Mouse (Mus musculus): ENCODE data around the gene Bbx. TPM values are rescaled to one million over a fixed set of nuclear protein-coding genes. Genes with fewer than 3 reads are reported as not detected.
A peak's percentile ranks its signal among the peaks of the same experiment; 100 is the strongest.

The Bbx gene
- polyA plus RNA-seq, 1 experiment from 2014 or later = 28.5 TPM

GRCm38 (mm10) chr16:50383541-50383940 lies 48.6 kb downstream of the Bbx start:
- peak; percentile 74; the same call in 1 of the 2 replicates for ATAC-seq (ENCODE audit: low read depth)
- Histone ChIP-seq H3K27ac (replicated peaks; ENCODE audit: low read depth, low read length) (no peak overlapping the region), H3K4me3 (ENCODE audit: low read depth, low read length) (no peak overlapping the region), H3K27me3 (replicated peaks; ENCODE audit: control insufficient read depth, insufficient read depth, low read length) (no peaks in the 10 kb centered on the region), H3K36me3 (ENCODE audit: control insufficient read depth, insufficient read depth, low read length) (no peaks in the 10 kb centered on the region), H3K4me2 (ENCODE audit: low read depth, low read length) (no peak overlapping the region), H3K4me1 (ENCODE audit: control insufficient read depth, insufficient read depth, low read length) (peaks cover 11% of the 10 kb centered on the region; the same call in 1 of the 2 replicates), H3K9me3 (ENCODE audit: control insufficient read depth, low read length) (no peaks in the 10 kb centered on the region), H3K9ac (ENCODE audit: low read depth, low read length) (no peak overlapping the region)
- 67% methylated on average over 8 of the region's 8 CpGs for WGBS
- peak; percentile 38 for DNase-seq (ENCODE audit: low spot score)

DNA sequence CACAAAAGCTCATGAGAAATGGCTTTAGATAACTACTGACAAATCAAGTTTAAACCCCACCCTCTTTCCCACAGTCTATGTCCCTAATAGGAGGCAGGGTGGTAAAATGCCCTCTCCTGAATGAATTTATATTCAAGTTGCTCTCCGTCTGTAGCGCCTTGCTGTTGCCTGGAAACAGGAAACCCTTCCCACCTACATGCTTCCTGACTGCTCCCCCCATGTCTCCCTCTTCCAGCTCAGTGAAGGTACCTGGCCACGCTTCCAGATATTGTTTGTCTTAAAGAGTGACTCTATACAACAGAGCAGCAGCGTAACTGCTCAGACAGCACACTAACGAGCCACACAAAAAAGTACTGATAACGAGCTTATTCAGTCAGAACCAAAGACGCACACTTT lies 50.8 kb downstream of the Bbx start:
- no peaks in the 10 kb centered on the region for H3K9me3 ChIP-seq (ENCODE audit: control insufficient read depth, low read length)
- peak overlapping the region; percentile 44 for H3K4me2 ChIP-seq (ENCODE audit: low read depth, low read length)
- ATAC-seq (ENCODE audit: low read depth) = peak; percentile 24; the same call in 1 of the 2 replicates
- no peak overlapping the region for H3K9ac ChIP-seq (ENCODE audit: low read depth, low read length)
- H3K27ac ChIP-seq (replicated peaks; ENCODE audit: low read depth, low read length) = no peak overlapping the region
- no peaks in the 10 kb centered on the region for H3K27me3 ChIP-seq (replicated peaks; ENCODE audit: control insufficient read depth, insufficient read depth, low read length)
- H3K4me1 ChIP-seq (ENCODE audit: control insufficient read depth, insufficient read depth, low read length) = peaks cover 11% of the 10 kb centered on the region; the same call in 1 of the 2 replicates
- WGBS = 50% methylated on average over 7 of the region's 7 CpGs
- no peaks in the 10 kb centered on the region for H3K36me3 ChIP-seq (ENCODE audit: control insufficient read depth, insufficient read depth, low read length)
- peak; percentile 14 for DNase-seq (ENCODE audit: low spot score)
- no peak overlapping the region for H3K4me3 ChIP-seq (ENCODE audit: low read depth, low read length)

DNA sequence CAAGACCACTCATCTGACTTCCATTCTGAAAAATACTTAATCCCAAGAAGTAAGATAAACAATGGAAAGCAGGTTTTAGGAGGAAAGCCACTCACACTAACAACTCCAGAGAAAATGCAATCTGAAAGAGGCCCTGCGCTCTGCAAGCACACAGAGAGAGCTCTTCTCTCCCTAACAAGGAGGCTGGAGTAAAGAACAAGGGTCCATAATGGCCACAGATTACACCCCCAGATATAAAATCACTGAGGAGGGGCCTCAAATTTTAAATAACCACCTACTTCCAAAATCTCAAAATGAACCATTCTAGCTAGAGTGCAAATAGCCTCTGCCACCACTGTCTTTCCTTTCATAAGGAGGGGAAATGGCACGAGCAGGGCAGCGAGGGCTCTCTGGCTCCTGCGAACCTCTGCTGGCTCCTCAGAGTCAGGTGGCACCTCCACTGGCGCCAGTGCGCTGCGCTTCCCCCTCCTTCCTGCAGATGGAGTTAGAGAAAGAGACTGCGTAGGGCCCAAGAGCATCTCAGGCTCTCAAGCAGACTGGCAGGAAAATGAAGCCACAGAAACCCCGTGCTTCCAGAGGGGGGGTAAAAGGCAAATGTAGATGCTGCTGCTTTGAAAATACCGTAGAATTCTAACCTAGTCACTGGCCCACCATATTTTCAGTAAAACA lies 51.4 kb downstream of the Bbx start:
- Histone ChIP-seq H3K27ac (replicated peaks; ENCODE audit: low read depth, low read length) (no peak overlapping the region), H3K4me1 (ENCODE audit: control insufficient read depth, insufficient read depth, low read length) (peaks cover 11% of the 10 kb centered on the region; the same call in 1 of the 2 replicates), H3K4me3 (ENCODE audit: low read depth, low read length) (no peak overlapping the region), H3K27me3 (replicated peaks; ENCODE audit: control insufficient read depth, insufficient read depth, low read length) (no peaks in the 10 kb centered on the region), H3K36me3 (ENCODE audit: control insufficient read depth, insufficient read depth, low read length) (no peaks in the 10 kb centered on the region), H3K9me3 (ENCODE audit: control insufficient read depth, low read length) (no peaks in the 10 kb centered on the region), H3K9ac (ENCODE audit: low read depth, low read length) (no peak overlapping the region), H3K4me2 (ENCODE audit: low read depth, low read length) (peak overlapping the region; percentile 44)
- ATAC-seq (ENCODE audit: low read depth) (peak; percentile 60; the same call in 1 of the 2 replicates), DNase-seq (ENCODE audit: low spot score) (peak; percentile 54)
- 31% methylated on average over 9 of the region's 10 CpGs for WGBS

GRCm38 (mm10) chr16:50380232-50380631 lies 52.0 kb downstream of the Bbx start:
- DNase-seq (ENCODE audit: low spot score) (no peak), ATAC-seq (ENCODE audit: low read depth) (no peak)
- H3K4me2 ChIP-seq (ENCODE audit: low read depth, low read length) = no peak overlapping the region
- no peaks in the 10 kb centered on the region for H3K9me3 ChIP-seq (ENCODE audit: control insufficient read depth, low read length)
- H3K4me1 ChIP-seq (ENCODE audit: control insufficient read depth, insufficient read depth, low read length) = peaks cover 11% of the 10 kb centered on the region; the same call in 1 of the 2 replicates
- no peak overlapping the region for H3K9ac ChIP-seq (ENCODE audit: low read depth, low read length)
- no peak overlapping the region for H3K4me3 ChIP-seq (ENCODE audit: low read depth, low read length)
- no peaks in the 10 kb centered on the region for H3K36me3 ChIP-seq (ENCODE audit: control insufficient read depth, insufficient read depth, low read length)
- H3K27ac ChIP-seq (replicated peaks; ENCODE audit: low read depth, low read length) = no peak overlapping the region
- no peaks in the 10 kb centered on the region for H3K27me3 ChIP-seq (replicated peaks; ENCODE audit: control insufficient read depth, insufficient read depth, low read length)
- whole genome bisulfite sequencing = 69% methylated on average over 7 of the region's 7 CpGs

- Histone ChIP-seq H3K27ac (replicated peaks; ENCODE audit: low read depth, low read length) (no peak overlapping the region), H3K36me3 (ENCODE audit: control insufficient read depth, insufficient read depth, low read length) (no peaks in the 10 kb centered on the region), H3K27me3 (replicated peaks; ENCODE audit: control insufficient read depth, insufficient read depth, low read length) (no peaks in the 10 kb centered on the region), H3K4me2 (ENCODE audit: low read depth, low read length) (no peak overlapping the region), H3K4me3 (ENCODE audit: low read depth, low read length) (no peak overlapping the region), H3K9ac (ENCODE audit: low read depth, low read length) (no peak overlapping the region), H3K4me1 (ENCODE audit: control insufficient read depth, insufficient read depth, low read length) (no peaks in the 10 kb centered on the region), H3K9me3 (ENCODE audit: control insufficient read depth, low read length) (no peaks in the 10 kb centered on the region)
- ATAC-seq (ENCODE audit: low read depth) (no peak), DNase-seq (ENCODE audit: low spot score) (no peak)
- 88% methylated on average over 3 of the region's 3 CpGs for WGBS
Measured at GRCm38 (mm10) chr16:50374611-50375010, 57.6 kb downstream of the Bbx start.

GRCm38 (mm10) chr16:50373685-50374084 lies 58.5 kb downstream of the Bbx start:
- Histone ChIP-seq H3K4me2 (ENCODE audit: low read depth, low read length) (no peak overlapping the region), H3K27ac (replicated peaks; ENCODE audit: low read depth, low read length) (no peak overlapping the region), H3K9me3 (ENCODE audit: control insufficient read depth, low read length) (no peaks in the 10 kb centered on the region), H3K4me1 (ENCODE audit: control insufficient read depth, insufficient read depth, low read length) (no peaks in the 10 kb centered on the region), H3K9ac (ENCODE audit: low read depth, low read length) (no peak overlapping the region), H3K4me3 (ENCODE audit: low read depth, low read length) (no peak overlapping the region), H3K27me3 (replicated peaks; ENCODE audit: control insufficient read depth, insufficient read depth, low read length) (no peaks in the 10 kb centered on the region), H3K36me3 (ENCODE audit: control insufficient read depth, insufficient read depth, low read length) (no peaks in the 10 kb centered on the region)
- ATAC-seq (ENCODE audit: low read depth) (no peak), DNase-seq (ENCODE audit: low spot score) (no peak)
- 31% methylated on average over 5 of the region's 5 CpGs for WGBS

GRCm38 (mm10) chr16:50372543-50372942 lies 59.6 kb downstream of the Bbx start:
- H3K9ac ChIP-seq (ENCODE audit: low read depth, low read length) = no peak overlapping the region
- no peaks in the 10 kb centered on the region for H3K9me3 ChIP-seq (ENCODE audit: control insufficient read depth, low read length)
- no peak for ATAC-seq (ENCODE audit: low read depth)
- no peaks in the 10 kb centered on the region for H3K4me1 ChIP-seq (ENCODE audit: control insufficient read depth, insufficient read depth, low read length)
- no peak for DNase-seq (ENCODE audit: low spot score)
- no peak overlapping the region for H3K27ac ChIP-seq (replicated peaks; ENCODE audit: low read depth, low read length)
- no peaks in the 10 kb centered on the region for H3K36me3 ChIP-seq (ENCODE audit: control insufficient read depth, insufficient read depth, low read length)
- 36% methylated on average over 2 of the region's 2 CpGs for WGBS
- no peak overlapping the region for H3K4me3 ChIP-seq (ENCODE audit: low read depth, low read length)
- H3K4me2 ChIP-seq (ENCODE audit: low read depth, low read length) = no peak overlapping the region
- H3K27me3 ChIP-seq (replicated peaks; ENCODE audit: control insufficient read depth, insufficient read depth, low read length) = no peaks in the 10 kb centered on the region

- no peaks in the 10 kb centered on the region for H3K4me1 ChIP-seq (ENCODE audit: control insufficient read depth, insufficient read depth, low read length)
- H3K27ac ChIP-seq (replicated peaks; ENCODE audit: low read depth, low read length) = no peak overlapping the region
- DNase-seq (ENCODE audit: low spot score) = no peak
- H3K9ac ChIP-seq (ENCODE audit: low read depth, low read length) = no peak overlapping the region
- H3K4me3 ChIP-seq (ENCODE audit: low read depth, low read length) = no peak overlapping the region
- no peaks in the 10 kb centered on the region for H3K27me3 ChIP-seq (replicated peaks; ENCODE audit: control insufficient read depth, insufficient read depth, low read length)
- no peak overlapping the region for H3K4me2 ChIP-seq (ENCODE audit: low read depth, low read length)
- no peak for ATAC-seq (ENCODE audit: low read depth)
- no peaks in the 10 kb centered on the region for H3K36me3 ChIP-seq (ENCODE audit: control insufficient read depth, insufficient read depth, low read length)
- no peaks in the 10 kb centered on the region for H3K9me3 ChIP-seq (ENCODE audit: control insufficient read depth, low read length)
- 34% methylated on average over 3 of the region's 3 CpGs for WGBS
Measured at GRCm38 (mm10) chr16:50371460-50371859, 60.7 kb downstream of the Bbx start.

GRCm38 (mm10) chr16:50370423-50370822 lies 61.8 kb downstream of the Bbx start:
- Histone ChIP-seq H3K4me1 (ENCODE audit: control insufficient read depth, insufficient read depth, low read length) (no peaks in the 10 kb centered on the region), H3K27me3 (replicated peaks; ENCODE audit: control insufficient read depth, insufficient read depth, low read length) (no peaks in the 10 kb centered on the region), H3K9me3 (ENCODE audit: control insufficient read depth, low read length) (no peaks in the 10 kb centered on the region), H3K4me3 (ENCODE audit: low read depth, low read length) (no peak overlapping the region), H3K4me2 (ENCODE audit: low read depth, low read length) (no peak overlapping the region), H3K27ac (replicated peaks; ENCODE audit: low read depth, low read length) (no peak overlapping the region), H3K36me3 (ENCODE audit: control insufficient read depth, insufficient read depth, low read length) (no peaks in the 10 kb centered on the region), H3K9ac (ENCODE audit: low read depth, low read length) (no peak overlapping the region)
- ATAC-seq (ENCODE audit: low read depth) (no peak), DNase-seq (ENCODE audit: low spot score) (no peak)
- 77% methylated on average over 2 of the region's 2 CpGs for WGBS
